Mouse (Mus musculus) midbrain, embryonic 10.5 days (tissue): Measurements from ENCODE around the gene Mctp1. TPM values are rescaled to one million over a fixed set of nuclear protein-coding genes. Genes with fewer than 3 reads are reported as not detected.

Experiments
- DNase-seq: peaks from one replicate; pipeline ENCODE4 v3.0.0-alpha.2; 2017; ENCODE audit warnings: low spot score
- H3K27ac ChIP-seq: fragments of 300-500 bp; sonication (generic); replicated peaks from 2 replicates; pipeline ENCODE4 v1.5.1; 2016; ENCODE audit warnings: mild to moderate bottlenecking
- H3K27me3 ChIP-seq: fragments of 300-500 bp; sonication (generic); 2 replicates; pipeline ENCODE4 v1.6.1; 2016; ENCODE audit warnings: low read depth, mild to moderate bottlenecking; ENCODE audit not compliant: poor library complexity, severe bottlenecking
- H3K36me3 ChIP-seq: fragments of 300-500 bp; sonication (generic); 2 replicates; pipeline ENCODE4 v1.6.1; 2016; ENCODE audit warnings: mild to moderate bottlenecking, moderate library complexity
- H3K4me1 ChIP-seq: fragments of 300-500 bp; sonication (generic); 2 replicates; pipeline ENCODE4 v1.6.1; 2016
- H3K4me3 ChIP-seq: fragments of 300-500 bp; sonication (generic); 2 replicates; pipeline ENCODE4 v1.5.1; 2016; ENCODE audit warnings: mild to moderate bottlenecking, moderate library complexity
- H3K9me3 ChIP-seq: fragments of 300-500 bp; sonication (generic); replicated peaks from 2 replicates; pipeline ENCODE4 v1.6.1; 2016; ENCODE audit warnings: mild to moderate bottlenecking
- WGBS: fragments of 180-500 bp; shearing (Covaris S2); methylation state at CpG from one replicate; pipeline ENCODE4 v1.1.7; 2016; 5-methylcytosine and 5-hydroxymethylcytosine counted together
- polyA plus RNA-seq: library from polyadenylated mRNA; unstranded; fragments of >200 nt; fragmentation: Nextera tagmentation; extraction: Ambion mirVana; gene quantifications from 2 replicates; pipeline ENCODE4 v1.2.1, GENCODE M21; 2016

The Mctp1 gene
- polyA plus RNA-seq, 1 experiment from 2014 or later: 4.7 TPM

GRCm38 (mm10) chr13:76809802-76810201 lies 425.5 kb downstream of the Mctp1 start:
- H3K27ac ChIP-seq: no peak overlapping the region; the same call in 1 of the 2 replicates
- WGBS: 12% methylated on average over 2 of the region's 2 CpGs
- no peaks in the 10 kb centered on the region for H3K9me3 ChIP-seq
- H3K27me3 ChIP-seq: peaks cover 90% of the 10 kb centered on the region
- H3K4me3 ChIP-seq: no peak overlapping the region
- peaks cover 27% of the 10 kb centered on the region for H3K4me1 ChIP-seq
- DNase-seq: peak; percentile 37
- H3K36me3 ChIP-seq: no peaks in the 10 kb centered on the region

- Histone ChIP-seq H3K4me3 (peak overlapping the region; percentile 7; the same call in 1 of the 2 replicates), H3K27ac (0 out of 2 replicates have a peak overlapping the region, but pooled peaks have one; percentile 1), H3K36me3 (no peaks in the 10 kb centered on the region), H3K27me3 (peaks cover 90% of the 10 kb centered on the region), H3K4me1 (peaks cover 27% of the 10 kb centered on the region), H3K9me3 (no peaks in the 10 kb centered on the region)
- peak; percentile 88 for DNase-seq
- 4% methylated on average over 7 of the region's 7 CpGs for whole genome bisulfite sequencing
These were observed 426.2 kb downstream of the Mctp1 start for GRCm38 (mm10) chr13:76810496-76810939.

GRCm38 (mm10) chr13:76823083-76823482 lies 438.7 kb downstream of the Mctp1 start:
- H3K4me1 ChIP-seq: peaks cover 47% of the 10 kb centered on the region
- no peak overlapping the region for H3K4me3 ChIP-seq
- H3K36me3 ChIP-seq: no peaks in the 10 kb centered on the region
- WGBS: 46% methylated on average over 3 of the region's 3 CpGs
- DNase-seq: no peak
- no peaks in the 10 kb centered on the region for H3K9me3 ChIP-seq
- 0 out of 2 replicates have a peak overlapping the region, but pooled peaks have one; percentile 24 for H3K27ac ChIP-seq
- H3K27me3 ChIP-seq: peaks cover 41% of the 10 kb centered on the region

GRCm38 (mm10) chr13:76824932-76825694 lies 440.8 kb downstream of the Mctp1 start:
- 38% methylated on average over 10 of the region's 10 CpGs for WGBS
- peak; percentile 69 for DNase-seq
- Histone ChIP-seq H3K4me1 (peaks cover 44% of the 10 kb centered on the region), H3K4me3 (peak overlapping the region; percentile 34), H3K27me3 (peaks cover 24% of the 10 kb centered on the region), H3K9me3 (no peaks in the 10 kb centered on the region), H3K27ac (peak overlapping the region; percentile 71), H3K36me3 (no peaks in the 10 kb centered on the region)

GRCm38 (mm10) chr13:76827738-76828137 lies 443.4 kb downstream of the Mctp1 start:
- Histone ChIP-seq H3K4me1 (peaks cover 38% of the 10 kb centered on the region), H3K36me3 (no peaks in the 10 kb centered on the region), H3K27me3 (peaks cover 3% of the 10 kb centered on the region; the same call in 1 of the 2 replicates), H3K27ac (no peak overlapping the region), H3K4me3 (no peak overlapping the region), H3K9me3 (no peaks in the 10 kb centered on the region)
- DNase-seq: no peak
- 87% methylated on average over 3 of the region's 3 CpGs for WGBS

- no peak for DNase-seq
- H3K36me3 ChIP-seq: no peaks in the 10 kb centered on the region
- no peaks in the 10 kb centered on the region for H3K27me3 ChIP-seq
- H3K4me3 ChIP-seq: no peak overlapping the region
- H3K27ac ChIP-seq: no peak overlapping the region
- H3K9me3 ChIP-seq: no peaks in the 10 kb centered on the region
- 71% methylated on average over 3 of the region's 3 CpGs for WGBS
- H3K4me1 ChIP-seq: no peaks in the 10 kb centered on the region
These were observed 453.7 kb downstream of the Mctp1 start for GRCm38 (mm10) chr13:76838031-76838430.

- Histone ChIP-seq H3K27ac (no peak overlapping the region), H3K9me3 (no peaks in the 10 kb centered on the region), H3K36me3 (no peaks in the 10 kb centered on the region), H3K4me3 (no peak overlapping the region), H3K27me3 (no peaks in the 10 kb centered on the region), H3K4me1 (0 out of 2 replicates have a peak, but pooled peaks cover 3% of the 10 kb centered on the region)
- 80% methylated on average over 5 of the region's 5 CpGs for WGBS
- no peak for DNase-seq
These were observed 456.4 kb downstream of the Mctp1 start for GRCm38 (mm10) chr13:76840712-76841111.

GRCm38 (mm10) chr13:76844629-76845255 lies 460.4 kb downstream of the Mctp1 start:
- H3K27ac ChIP-seq: no peak overlapping the region
- H3K4me1 ChIP-seq: peaks cover 13% of the 10 kb centered on the region
- no peaks in the 10 kb centered on the region for H3K9me3 ChIP-seq
- WGBS: 60% methylated on average over 8 of the region's 8 CpGs
- H3K36me3 ChIP-seq: no peaks in the 10 kb centered on the region
- no peaks in the 10 kb centered on the region for H3K27me3 ChIP-seq
- peak; percentile 74 for DNase-seq
- no peak overlapping the region for H3K4me3 ChIP-seq

GRCm38 (mm10) chr13:76850412-76851054 lies 466.2 kb downstream of the Mctp1 start:
- no peaks in the 10 kb centered on the region for H3K27me3 ChIP-seq
- WGBS: 59% methylated on average over 7 of the region's 7 CpGs
- no peak overlapping the region for H3K27ac ChIP-seq
- H3K4me1 ChIP-seq: peaks cover 45% of the 10 kb centered on the region
- no peak overlapping the region for H3K4me3 ChIP-seq
- H3K9me3 ChIP-seq: no peaks in the 10 kb centered on the region
- H3K36me3 ChIP-seq: no peaks in the 10 kb centered on the region
- DNase-seq: no peak

GRCm38 (mm10) chr13:76854306-76854705 lies 470.0 kb downstream of the Mctp1 start:
- Histone ChIP-seq H3K27me3 (no peaks in the 10 kb centered on the region), H3K4me3 (no peak overlapping the region), H3K36me3 (no peaks in the 10 kb centered on the region), H3K4me1 (peaks cover 38% of the 10 kb centered on the region), H3K9me3 (no peaks in the 10 kb centered on the region), H3K27ac (no peak overlapping the region)
- DNase-seq: no peak
- WGBS: 69% methylated on average over 1 of the region's 1 CpGs

- no peaks in the 10 kb centered on the region for H3K36me3 ChIP-seq
- WGBS: 87% methylated on average over 3 of the region's 3 CpGs
These were observed 470.7 kb downstream of the Mctp1 start for GRCm38 (mm10) chr13:76855021-76855420.

GRCm38 (mm10) chr13:76857024-76857423 lies 472.7 kb downstream of the Mctp1 start:
- Histone ChIP-seq H3K4me1 (peaks cover 17% of the 10 kb centered on the region), H3K27ac (no peak overlapping the region), H3K27me3 (no peaks in the 10 kb centered on the region), H3K9me3 (no peaks in the 10 kb centered on the region), H3K36me3 (no peaks in the 10 kb centered on the region), H3K4me3 (no peak overlapping the region)
- 84% methylated on average over 5 of the region's 5 CpGs for WGBS
- DNase-seq: no peak

More at GRCm38 (mm10) chr13:76855021-76855420, 470.7 kb downstream of the Mctp1 start:
- Histone ChIP-seq H3K27ac (no peak overlapping the region), H3K4me1 (peaks cover 37% of the 10 kb centered on the region), H3K4me3 (no peak overlapping the region), H3K9me3 (no peaks in the 10 kb centered on the region), H3K27me3 (no peaks in the 10 kb centered on the region)
- no peak for DNase-seq
